Mouse (Mus musculus) megakaryocyte progenitor cell, adult 5-6 weeks (primary cell): ENCODE measurements around the gene Usp35. TPM values are rescaled to one million over a fixed set of nuclear protein-coding genes. Genes with fewer than 3 reads are reported as not detected.
A peak's percentile ranks its signal among the peaks of the same experiment; 100 is the strongest.

Experiments
- ATAC-seq: replicated peaks from 2 replicates; pipeline ENCODE4 v1.8.0; 2016; ENCODE audit warnings: mild to moderate bottlenecking, moderate TSS enrichment, inconsistent platforms; ENCODE audit not compliant: poor library complexity
- total RNA-seq, 2 experiments: library from RNA; stranded (forward) in 1 of 2; stranded (reverse) in 1 of 2; fragments of 157-497, 149-512 nt in 1 of 2; fragments of 200-1000 nt in 1 of 2; gene quantifications; 2 replicates each; pipeline versions ENCODE4 v1.2.3 to v1.2.4; 2015 to 2017

Usp35 gene
- total RNA-seq (2015) (0.05 and 0.10 TPM in 2 replicates), total RNA-seq (2017) (0.20 TPM in 1 of 2 replicates, not detected in the other)

- peak; percentile 90 for ATAC-seq
Observed at GRCm38 (mm10) chr7:97331726-97332666, at the start of gene Usp35, which contains the start of gene Kctd21. TSS of gene Usp35 (minus strand) at chr7:97332020. TSS of gene Kctd21 (plus strand) at chr7:97332327.

- no peak for ATAC-seq
Observed at GRCm38 (mm10) chr7:97380500-97381123, 48.8 kb upstream of the Usp35 start.

GRCm38 (mm10) chr7:97379304-97379703, 47.5 kb upstream of the Usp35 start:
- no peak for ATAC-seq

- peak; percentile 52 for ATAC-seq
Observed at GRCm38 (mm10) chr7:97375906-97376305, 44.1 kb upstream of the Usp35 start.

GRCm38 (mm10) chr7:97375101-97375500, 43.3 kb upstream of the Usp35 start:
- ATAC-seq = no peak

- no peak for ATAC-seq
Observed at GRCm38 (mm10) chr7:97365887-97366286, 34.1 kb upstream of the Usp35 start.

GRCm38 (mm10) chr7:97361467-97361866, 29.6 kb upstream of the Usp35 start:
- peak; percentile 77 for ATAC-seq

GRCm38 (mm10) chr7:97360955-97361354, 29.1 kb upstream of the Usp35 start:
- ATAC-seq = no peak

GRCm38 (mm10) chr7:97360166-97360565, 28.3 kb upstream of the Usp35 start:
- no peak for ATAC-seq

- no peak for ATAC-seq
Observed at GRCm38 (mm10) chr7:97358347-97358746, 26.5 kb upstream of the Usp35 start.

- no peak for ATAC-seq
Observed at GRCm38 (mm10) chr7:97357840-97358239, 26.0 kb upstream of the Usp35 start.

- peak; percentile 44 for ATAC-seq
Observed at GRCm38 (mm10) chr7:97356875-97357276, 25.1 kb upstream of the Usp35 start.

- ATAC-seq = no peak
Observed at GRCm38 (mm10) chr7:97356253-97356652, 24.4 kb upstream of the Usp35 start.

GRCm38 (mm10) chr7:97355068-97355841, 23.4 kb upstream of the Usp35 start:
- ATAC-seq = peak; percentile 71

GRCm38 (mm10) chr7:97353356-97353755, 21.5 kb upstream of the Usp35 start:
- no peak for ATAC-seq

- no peak for ATAC-seq
Observed at GRCm38 (mm10) chr7:97351792-97352513, 20.1 kb upstream of the Usp35 start.

- no peak for ATAC-seq
Observed at GRCm38 (mm10) chr7:97350891-97351290, 19.1 kb upstream of the Usp35 start.

- no peak for ATAC-seq
Observed at GRCm38 (mm10) chr7:97349438-97349837, 17.6 kb upstream of the Usp35 start.

GRCm38 (mm10) chr7:97348836-97349235, 17.0 kb upstream of the Usp35 start:
- ATAC-seq = no peak

GRCm38 (mm10) chr7:97348318-97348717, 16.5 kb upstream of the Usp35 start:
- no peak for ATAC-seq
